Mouse (Mus musculus): Measurements from ENCODE around the gene Mul1. TPM values are rescaled to one million over a fixed set of nuclear protein-coding genes. Genes with fewer than 3 reads are reported as not detected.
A peak's percentile ranks its signal among the peaks of the same experiment; 100 is the strongest.

The Mul1 gene
- polyA plus RNA-seq, 1 experiment, result 29.5 TPM

- H3K4me3 ChIP-seq (ENCODE audit: low read depth, low read length), result peak overlapping the region; percentile 86
- H3K27me3 ChIP-seq (ENCODE audit: control insufficient read depth, insufficient read depth, low read length), result no peaks in the 10 kb centered on the region
- no peaks in the 10 kb centered on the region for H3K36me3 ChIP-seq (ENCODE audit: control insufficient read depth, insufficient read depth, low read length)
- TF ChIP-seq POLR2A (IDR thresholded peaks at IDR 0.05; ENCODE audit: low read depth, low read length) (no peak), CTCF (IDR thresholded peaks at IDR 0.05; ENCODE audit: extremely low read depth, insufficient read length, insufficient replicate concordance, low read depth, low read length) (no peak; the same call in 1 of the 2 replicates)
- WGBS, result 7% methylated on average over 8 of the region's 8 CpGs
- H3K4me1 ChIP-seq (ENCODE audit: control insufficient read depth, insufficient read depth, insufficient read length, low read length), result peaks cover 18% of the 10 kb centered on the region
- peak overlapping the region; percentile 70 for H3K27ac ChIP-seq (ENCODE audit: insufficient read depth, low read depth, low read length)
Observed at GRCm38 (mm10) chr4:138456536-138456935, 22.1 kb downstream of the Mul1 start.

DNA sequence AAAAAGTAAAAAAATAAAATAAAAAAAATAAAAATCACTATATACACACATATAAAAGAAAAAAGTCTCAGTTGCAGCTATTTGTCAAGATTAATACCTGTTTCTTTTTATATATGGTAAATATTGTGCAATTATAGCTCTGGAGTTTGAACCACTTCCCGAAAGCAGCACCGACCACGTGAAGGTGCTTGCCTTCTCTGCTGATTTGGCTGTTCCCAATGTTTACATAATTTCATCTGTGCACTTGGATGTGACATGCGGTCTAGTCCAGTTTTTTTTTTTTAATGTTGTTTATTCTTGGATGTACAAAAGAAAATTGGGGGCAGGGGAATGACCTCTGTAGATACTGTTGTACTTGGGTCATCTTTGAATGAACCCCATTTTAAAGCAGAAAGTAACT lies 22.6 kb downstream of the Mul1 start:
- 26% methylated on average over 4 of the region's 4 CpGs for WGBS
- no peaks in the 10 kb centered on the region for H3K27me3 ChIP-seq (ENCODE audit: control insufficient read depth, insufficient read depth, low read length)
- no peak overlapping the region for H3K4me3 ChIP-seq (ENCODE audit: low read depth, low read length)
- no peak for TF ChIP-seq CTCF (IDR thresholded peaks at IDR 0.05; ENCODE audit: extremely low read depth, insufficient read length, insufficient replicate concordance, low read depth, low read length)
- TF ChIP-seq POLR2A (IDR thresholded peaks at IDR 0.05; ENCODE audit: low read depth, low read length), result no peak
- no peaks in the 10 kb centered on the region for H3K36me3 ChIP-seq (ENCODE audit: control insufficient read depth, insufficient read depth, low read length)
- peaks cover 18% of the 10 kb centered on the region for H3K4me1 ChIP-seq (ENCODE audit: control insufficient read depth, insufficient read depth, insufficient read length, low read length)
- no peak overlapping the region for H3K27ac ChIP-seq (ENCODE audit: insufficient read depth, low read depth, low read length)

DNA sequence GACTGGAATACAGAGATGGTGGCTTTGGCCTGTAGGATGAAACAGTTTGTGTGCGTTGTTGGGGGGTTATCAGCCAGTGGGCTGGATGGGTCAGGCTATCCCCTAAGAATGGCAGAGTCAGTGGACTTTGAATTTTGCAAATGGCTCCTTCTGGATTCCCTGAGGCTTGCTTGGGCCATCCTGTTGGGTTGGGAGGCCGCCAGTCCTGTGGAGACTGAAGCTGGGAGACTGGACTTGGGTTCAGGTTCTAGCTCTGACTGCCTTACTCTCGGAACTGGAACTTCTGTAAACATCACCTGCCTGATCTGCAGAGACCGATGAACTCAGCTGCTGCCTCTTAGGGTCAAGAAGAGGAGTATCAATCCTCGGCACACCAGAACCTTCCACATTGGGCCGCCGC lies 23.7 kb downstream of the Mul1 start:
- Histone ChIP-seq H3K4me1 (ENCODE audit: control insufficient read depth, insufficient read depth, insufficient read length, low read length) (peaks cover 18% of the 10 kb centered on the region), H3K27ac (ENCODE audit: insufficient read depth, low read depth, low read length) (no peak overlapping the region), H3K4me3 (ENCODE audit: low read depth, low read length) (no peak overlapping the region), H3K36me3 (ENCODE audit: control insufficient read depth, insufficient read depth, low read length) (no peaks in the 10 kb centered on the region), H3K27me3 (ENCODE audit: control insufficient read depth, insufficient read depth, low read length) (no peaks in the 10 kb centered on the region)
- WGBS, result 90% methylated on average over 7 of the region's 7 CpGs
- no peak for TF ChIP-seq POLR2A (IDR thresholded peaks at IDR 0.05; ENCODE audit: low read depth, low read length)
- no peak for TF ChIP-seq CTCF (IDR thresholded peaks at IDR 0.05; ENCODE audit: extremely low read depth, insufficient read length, insufficient replicate concordance, low read depth, low read length)

- WGBS, result 78% methylated on average over 5 of the region's 5 CpGs
- no peak for TF ChIP-seq POLR2A (IDR thresholded peaks at IDR 0.05; ENCODE audit: low read depth, low read length)
- TF ChIP-seq CTCF (IDR thresholded peaks at IDR 0.05; ENCODE audit: extremely low read depth, insufficient read length, insufficient replicate concordance, low read depth, low read length), result no peak
- Histone ChIP-seq H3K27me3 (ENCODE audit: control insufficient read depth, insufficient read depth, low read length) (no peaks in the 10 kb centered on the region), H3K4me3 (ENCODE audit: low read depth, low read length) (no peak overlapping the region), H3K4me1 (ENCODE audit: control insufficient read depth, insufficient read depth, insufficient read length, low read length) (peaks cover 18% of the 10 kb centered on the region), H3K27ac (ENCODE audit: insufficient read depth, low read depth, low read length) (no peak overlapping the region), H3K36me3 (ENCODE audit: control insufficient read depth, insufficient read depth, low read length) (no peaks in the 10 kb centered on the region)
Observed at GRCm38 (mm10) chr4:138458735-138459440, 24.4 kb downstream of the Mul1 start.

GRCm38 (mm10) chr4:138459775-138460174 lies 25.3 kb downstream of the Mul1 start:
- 38% methylated on average over 6 of the region's 6 CpGs for WGBS
- TF ChIP-seq POLR2A (IDR thresholded peaks at IDR 0.05; ENCODE audit: low read depth, low read length), result no peak
- no peak for TF ChIP-seq CTCF (IDR thresholded peaks at IDR 0.05; ENCODE audit: extremely low read depth, insufficient read length, insufficient replicate concordance, low read depth, low read length)
- Histone ChIP-seq H3K4me1 (ENCODE audit: control insufficient read depth, insufficient read depth, insufficient read length, low read length) (peaks cover 25% of the 10 kb centered on the region), H3K27me3 (ENCODE audit: control insufficient read depth, insufficient read depth, low read length) (no peaks in the 10 kb centered on the region), H3K4me3 (ENCODE audit: low read depth, low read length) (no peak overlapping the region), H3K27ac (ENCODE audit: insufficient read depth, low read depth, low read length) (no peak overlapping the region), H3K36me3 (ENCODE audit: control insufficient read depth, insufficient read depth, low read length) (no peaks in the 10 kb centered on the region)

DNA sequence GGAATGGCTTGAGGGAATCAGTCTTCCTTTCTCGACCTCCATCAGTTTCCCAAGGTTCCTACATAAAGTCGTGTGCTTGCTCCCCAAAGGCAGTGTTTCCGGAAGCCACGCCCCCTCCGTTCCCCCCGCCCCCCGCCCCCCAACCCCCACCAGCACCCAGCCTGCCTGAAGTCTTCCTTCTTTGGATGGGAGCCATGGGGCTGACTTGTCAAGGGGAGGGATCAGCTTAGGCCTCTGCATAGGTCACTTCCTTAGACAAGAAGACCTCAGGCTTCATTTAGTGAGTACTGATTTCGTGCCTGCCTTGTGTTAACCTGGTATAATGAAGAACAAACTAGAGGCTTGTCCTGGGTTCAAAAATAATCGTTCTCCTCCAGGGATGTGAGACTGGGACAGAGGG lies 26.4 kb downstream of the Mul1 start:
- TF ChIP-seq POLR2A (IDR thresholded peaks at IDR 0.05; ENCODE audit: low read depth, low read length) (no peak), CTCF (IDR thresholded peaks at IDR 0.05; ENCODE audit: extremely low read depth, insufficient read length, insufficient replicate concordance, low read depth, low read length) (no peak)
- peaks cover 30% of the 10 kb centered on the region for H3K4me1 ChIP-seq (ENCODE audit: control insufficient read depth, insufficient read depth, insufficient read length, low read length)
- 35% methylated on average over 9 of the region's 9 CpGs for WGBS
- H3K27me3 ChIP-seq (ENCODE audit: control insufficient read depth, insufficient read depth, low read length), result no peaks in the 10 kb centered on the region
- H3K36me3 ChIP-seq (ENCODE audit: control insufficient read depth, insufficient read depth, low read length), result no peaks in the 10 kb centered on the region
- no peak overlapping the region for H3K27ac ChIP-seq (ENCODE audit: insufficient read depth, low read depth, low read length)
- H3K4me3 ChIP-seq (ENCODE audit: low read depth, low read length), result no peak overlapping the region

- Histone ChIP-seq H3K27ac (ENCODE audit: insufficient read depth, low read depth, low read length) (no peak overlapping the region), H3K27me3 (ENCODE audit: control insufficient read depth, insufficient read depth, low read length) (no peaks in the 10 kb centered on the region), H3K36me3 (ENCODE audit: control insufficient read depth, insufficient read depth, low read length) (no peaks in the 10 kb centered on the region), H3K4me1 (ENCODE audit: control insufficient read depth, insufficient read depth, insufficient read length, low read length) (peaks cover 27% of the 10 kb centered on the region), H3K4me3 (ENCODE audit: low read depth, low read length) (no peak overlapping the region)
- WGBS, result 97% methylated on average over 5 of the region's 5 CpGs
- TF ChIP-seq POLR2A (IDR thresholded peaks at IDR 0.05; ENCODE audit: low read depth, low read length), result no peak
Observed at GRCm38 (mm10) chr4:138461471-138461870, 27.0 kb downstream of the Mul1 start.

All from small intestine, adult 2 months (tissue).